Mouse (Mus musculus) embryo, embryonic 10.5 days (tissue): Measurements from ENCODE around the gene Pde5a.

ENCODE experiments used
- DNase-seq: peaks from one replicate; pipeline ENCODE4 v3.0.0-alpha.2; 2015; ENCODE audit warnings: low spot score

Pde5a gene

DNA sequence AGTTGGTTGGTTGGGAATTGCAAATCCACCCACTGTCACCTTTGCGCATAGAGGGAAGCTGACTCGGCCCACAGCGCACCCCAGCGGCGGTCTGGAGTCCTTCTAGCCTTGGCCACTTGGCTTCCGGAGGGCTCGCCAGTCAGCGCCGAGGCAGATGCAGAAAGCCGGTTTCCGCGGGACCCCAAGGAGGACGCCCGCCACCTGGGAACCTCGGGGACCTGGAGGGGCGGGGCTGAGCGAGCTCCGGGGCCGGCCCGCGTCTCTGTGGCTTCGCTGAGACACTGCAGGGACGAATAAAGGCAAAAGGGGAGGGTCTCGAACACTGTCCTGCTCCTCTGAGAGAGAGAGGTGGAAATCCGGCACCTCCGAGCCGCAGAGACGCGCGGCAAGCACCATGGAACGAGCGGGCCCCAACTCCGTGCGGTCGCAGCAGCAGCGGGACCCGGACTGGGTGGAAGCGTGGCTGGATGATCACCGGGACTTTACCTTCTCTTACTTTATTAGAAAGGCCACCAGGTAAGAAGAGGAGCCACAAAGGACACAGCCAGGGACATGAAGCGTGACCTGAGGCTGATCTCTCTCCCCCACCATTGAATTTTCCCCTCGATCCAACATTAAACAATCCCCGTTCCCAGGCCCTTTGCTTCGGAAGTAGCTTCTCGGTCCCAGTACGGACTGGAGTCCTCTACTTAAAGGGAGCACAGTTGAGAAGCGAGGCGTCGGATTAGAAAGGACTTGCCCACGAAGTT lies at the start of gene Pde5a:
Gene Pde5a (plus strand): TSS at position 96 of the 749 bp plus-strand sequence.
- peak; percentile 92 for DNase-seq

DNA sequence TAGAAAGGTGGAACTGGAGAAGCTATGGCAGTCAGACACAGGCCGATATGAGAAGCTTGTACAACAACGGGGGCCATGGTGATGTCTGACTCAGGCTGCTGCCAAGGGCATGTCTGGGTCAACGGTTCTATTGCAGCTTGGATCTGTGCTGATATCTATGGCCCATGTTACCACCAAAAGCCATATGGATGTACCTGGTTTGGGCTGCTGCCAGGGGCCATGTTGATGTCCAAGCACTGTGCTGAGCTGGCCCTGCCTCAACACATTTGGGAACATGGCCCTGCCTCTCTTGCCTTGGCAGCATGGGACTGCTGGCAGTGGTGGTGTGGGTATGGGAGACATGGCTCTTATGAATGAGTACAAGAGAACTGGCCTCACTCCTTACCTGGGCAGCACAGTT lies 47.9 kb upstream of the Pde5a start:
- no peak for DNase-seq

DNA sequence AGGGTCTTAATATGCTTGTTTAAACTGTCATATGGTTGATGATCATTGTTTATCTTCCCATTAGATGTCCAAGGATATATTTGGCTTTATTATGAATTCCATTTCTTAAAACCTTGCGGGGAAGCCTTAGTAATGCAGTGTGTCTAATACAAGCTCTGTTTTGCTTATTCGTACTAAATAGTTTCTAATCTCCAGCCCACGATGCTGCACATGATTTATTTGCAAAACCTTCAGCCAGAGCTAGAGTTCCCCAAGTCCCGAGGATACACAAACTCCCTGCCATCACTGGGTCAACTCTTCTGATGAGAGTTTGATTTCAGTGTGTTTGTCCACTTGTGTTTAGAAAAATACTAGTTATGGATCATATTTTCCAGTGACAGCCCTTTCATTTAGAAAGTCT lies 46.4 kb upstream of the Pde5a start:
- no peak for DNase-seq

DNA sequence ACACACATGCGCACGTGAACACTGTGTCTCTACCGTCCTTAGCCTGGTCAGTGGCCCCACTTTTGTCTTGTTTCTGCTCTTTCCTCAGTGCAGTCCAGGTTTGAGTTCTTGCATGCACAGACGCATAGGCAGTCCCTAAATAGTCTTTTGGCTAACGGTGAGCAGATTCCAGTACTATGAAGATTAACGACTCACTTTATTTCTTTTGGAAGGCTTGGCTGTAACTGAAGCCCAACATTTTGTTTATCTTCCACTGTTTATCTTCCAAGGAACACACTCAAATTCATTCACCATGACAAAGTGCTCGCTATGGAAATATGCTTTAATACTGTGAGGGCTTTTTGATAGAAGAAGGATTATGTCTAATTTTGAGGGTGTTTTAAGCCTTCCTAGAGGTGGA lies 43.9 kb upstream of the Pde5a start:
- DNase-seq: no peak

DNA sequence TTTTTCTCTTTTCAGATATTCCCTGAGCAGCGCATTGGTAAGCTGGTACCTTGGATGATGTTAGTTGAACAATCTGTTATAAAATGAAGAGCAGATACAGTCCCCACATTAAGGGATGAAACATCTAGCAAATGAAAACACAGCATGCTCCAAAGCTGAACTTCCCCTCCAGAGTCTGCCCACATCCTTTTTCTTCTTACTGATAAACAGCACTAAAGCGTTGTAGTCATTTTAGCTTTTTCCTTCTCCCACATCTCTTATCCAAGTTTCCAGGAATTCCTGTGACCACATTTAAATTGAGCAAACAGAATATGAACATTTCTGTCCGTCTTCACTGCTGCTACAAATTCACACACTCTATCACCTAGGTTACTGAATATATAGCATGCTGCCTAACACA lies 35.7 kb upstream of the Pde5a start:
- no peak for DNase-seq

DNA sequence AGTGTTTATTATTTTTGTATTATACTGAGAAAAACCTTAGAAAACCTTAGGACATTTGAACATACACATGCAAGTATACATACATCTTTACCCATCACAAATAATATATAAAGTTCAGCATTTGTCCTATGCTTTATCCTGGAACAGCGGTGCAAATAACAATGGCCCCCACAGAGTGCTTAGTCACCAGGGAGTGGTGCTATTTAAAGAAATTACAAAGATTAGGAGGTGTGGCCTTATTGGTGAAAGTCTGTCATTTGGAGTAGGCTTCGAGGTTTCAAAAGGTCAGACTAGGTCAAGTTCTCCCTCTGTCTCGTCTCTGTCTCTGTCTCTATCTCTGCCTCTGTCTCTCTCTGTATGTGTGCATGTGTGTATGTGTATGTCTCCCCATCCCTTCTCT lies 32.9 kb upstream of the Pde5a start:
- DNase-seq: no peak

DNA sequence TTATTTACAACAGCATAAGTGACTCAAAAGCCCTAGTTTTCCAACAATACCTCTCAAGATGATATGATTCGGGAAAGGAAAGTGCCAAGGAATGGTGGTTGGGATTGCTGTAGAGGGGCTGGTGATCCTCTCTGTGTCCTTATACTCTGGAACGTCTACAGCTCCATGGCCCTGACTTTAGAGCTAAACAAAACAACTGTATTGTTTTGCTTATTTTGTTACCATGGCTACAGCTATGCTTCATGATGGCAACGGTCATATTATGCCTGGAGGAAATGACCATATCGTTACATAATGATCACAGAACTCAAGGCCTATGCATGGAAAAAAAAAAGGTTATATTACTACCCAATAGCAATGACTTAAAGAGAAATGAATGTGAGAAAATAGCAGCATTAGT lies 32.1 kb upstream of the Pde5a start:
- DNase-seq: no peak

DNA sequence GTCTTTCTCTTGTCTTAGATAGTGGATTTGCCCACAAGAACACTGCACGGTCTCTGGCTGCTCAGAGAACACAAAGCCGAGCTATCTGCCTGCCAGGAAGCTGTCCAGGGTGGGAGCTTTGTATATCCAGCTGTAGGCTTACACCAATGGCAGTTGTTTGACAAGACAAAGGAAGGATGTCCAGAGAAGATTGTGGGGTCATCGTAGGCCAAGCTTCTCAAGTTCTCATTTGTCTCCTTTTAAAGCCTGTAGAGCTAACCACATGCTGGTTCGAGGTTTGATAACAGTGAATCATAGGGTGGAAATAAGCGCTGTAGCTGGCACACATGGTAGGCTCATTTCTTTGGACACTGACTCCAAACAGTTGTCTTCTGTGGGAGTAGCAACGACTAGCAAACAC lies 24.5 kb upstream of the Pde5a start:
- DNase-seq: peak; percentile 71

DNA sequence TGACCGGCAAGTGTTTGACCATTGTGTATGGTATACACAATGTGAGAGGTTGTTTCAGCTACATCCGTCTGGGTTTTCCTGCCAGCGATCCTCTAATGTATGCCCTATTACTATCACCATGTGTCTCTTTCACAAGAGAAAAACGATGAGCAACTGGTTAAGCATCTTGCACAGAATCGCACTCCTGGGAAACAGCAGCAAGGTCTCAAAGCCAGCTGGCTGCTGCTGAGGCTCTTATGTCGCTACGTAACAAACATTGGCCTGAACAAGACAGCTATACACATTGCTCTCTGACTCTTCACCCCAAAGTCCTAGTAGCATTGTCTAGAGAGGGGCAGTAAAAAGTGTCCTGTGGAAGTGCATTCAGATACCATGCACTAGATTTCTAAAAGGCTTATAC lies 23.5 kb upstream of the Pde5a start:
- no peak for DNase-seq

DNA sequence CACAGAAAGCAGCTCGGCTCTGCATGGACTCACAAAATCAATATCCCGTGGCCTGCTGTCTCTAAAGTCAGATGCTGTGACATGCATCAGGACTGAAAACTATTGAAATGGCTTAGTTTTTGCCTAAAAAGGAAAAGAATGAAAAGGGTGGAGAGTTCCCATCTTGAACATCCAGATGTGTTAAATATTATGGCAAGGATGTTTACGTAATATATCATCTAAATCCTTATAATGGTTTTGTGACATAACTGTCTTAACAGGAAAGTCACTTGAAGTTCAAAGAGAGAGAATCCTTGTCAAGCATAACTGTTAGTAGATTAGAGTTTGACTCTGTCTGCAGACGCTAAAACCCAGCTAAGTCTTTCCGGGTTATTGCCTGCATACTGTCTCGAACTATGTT lies 20.3 kb upstream of the Pde5a start:
- DNase-seq: no peak

DNA sequence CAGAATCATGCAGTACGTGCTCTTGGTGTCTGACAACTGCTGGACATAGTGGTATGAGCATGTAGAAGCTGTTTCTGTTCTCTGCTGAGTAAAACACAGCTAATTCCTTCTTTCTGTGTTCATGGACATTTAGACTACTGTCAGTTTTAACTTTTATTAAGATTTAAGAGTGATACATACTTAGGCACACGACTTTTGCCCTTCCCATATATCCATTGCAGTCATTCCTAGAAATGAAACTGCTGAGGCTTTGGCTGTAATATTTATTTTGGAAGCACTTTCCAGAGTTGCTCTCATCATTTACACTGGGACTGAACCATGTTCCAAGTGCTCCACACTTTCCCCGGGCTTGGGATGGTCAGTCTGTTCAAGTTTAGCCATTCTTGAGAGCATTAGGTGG lies 18.6 kb upstream of the Pde5a start:
- no peak for DNase-seq

DNA sequence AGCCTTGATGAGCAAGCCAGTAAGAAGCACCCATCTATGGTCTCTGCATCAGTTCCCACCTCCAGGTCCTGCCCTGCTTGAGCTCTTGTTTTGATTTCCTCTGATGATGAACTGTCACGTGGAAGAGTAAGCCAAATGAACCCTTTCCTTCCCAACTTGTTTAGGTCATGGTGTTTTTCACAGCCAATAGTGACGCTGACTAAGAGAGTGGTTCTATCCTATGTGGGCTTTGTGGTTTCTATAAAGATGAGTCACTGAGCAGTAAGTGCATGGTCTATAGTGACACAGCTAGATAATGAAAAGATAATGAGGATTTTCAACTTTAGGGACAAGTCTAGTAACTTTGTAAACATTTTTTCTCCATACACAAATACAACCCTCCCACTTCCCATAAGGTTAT lies 10.1 kb upstream of the Pde5a start:
- no peak for DNase-seq

DNA sequence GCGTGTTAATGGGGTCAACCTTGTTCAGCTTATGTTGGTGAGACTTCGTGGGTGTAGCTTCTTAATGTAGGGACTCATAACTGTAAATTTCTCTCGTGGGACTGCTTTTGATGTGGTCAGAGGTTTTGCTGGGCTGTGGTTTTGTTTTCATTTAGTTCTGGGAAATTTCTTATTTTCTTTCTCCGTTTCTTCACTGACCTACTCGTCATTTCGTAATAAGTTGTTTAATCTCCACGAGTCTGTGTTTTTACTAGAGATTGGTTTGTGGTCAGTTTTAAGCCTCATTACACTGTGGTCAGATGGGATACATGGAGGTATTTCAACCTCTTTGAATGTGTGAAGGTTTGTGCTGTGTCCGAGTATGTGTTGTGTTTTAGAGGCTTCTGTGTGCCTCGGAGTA lies 7.2 kb upstream of the Pde5a start:
- no peak for DNase-seq

DNA sequence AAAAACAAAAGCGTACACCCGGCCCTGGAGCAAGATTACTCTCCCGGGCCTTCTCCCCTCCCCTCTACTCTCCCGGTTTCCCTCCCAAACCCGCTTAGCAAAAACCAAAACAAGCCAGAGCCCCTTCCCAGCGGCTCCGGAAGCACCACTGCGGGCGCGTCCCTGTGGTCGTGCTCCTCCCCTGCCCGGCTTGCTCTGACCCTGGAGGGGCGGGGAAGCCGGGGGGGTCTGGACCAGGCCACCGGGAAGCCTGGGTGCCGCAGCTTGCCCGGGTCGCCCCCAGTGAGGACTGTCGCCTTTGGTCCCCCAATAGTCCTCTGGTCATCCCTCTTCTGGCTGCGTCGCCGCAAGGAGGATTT lies 833 bp downstream of the Pde5a start:
- DNase-seq: no peak

DNA sequence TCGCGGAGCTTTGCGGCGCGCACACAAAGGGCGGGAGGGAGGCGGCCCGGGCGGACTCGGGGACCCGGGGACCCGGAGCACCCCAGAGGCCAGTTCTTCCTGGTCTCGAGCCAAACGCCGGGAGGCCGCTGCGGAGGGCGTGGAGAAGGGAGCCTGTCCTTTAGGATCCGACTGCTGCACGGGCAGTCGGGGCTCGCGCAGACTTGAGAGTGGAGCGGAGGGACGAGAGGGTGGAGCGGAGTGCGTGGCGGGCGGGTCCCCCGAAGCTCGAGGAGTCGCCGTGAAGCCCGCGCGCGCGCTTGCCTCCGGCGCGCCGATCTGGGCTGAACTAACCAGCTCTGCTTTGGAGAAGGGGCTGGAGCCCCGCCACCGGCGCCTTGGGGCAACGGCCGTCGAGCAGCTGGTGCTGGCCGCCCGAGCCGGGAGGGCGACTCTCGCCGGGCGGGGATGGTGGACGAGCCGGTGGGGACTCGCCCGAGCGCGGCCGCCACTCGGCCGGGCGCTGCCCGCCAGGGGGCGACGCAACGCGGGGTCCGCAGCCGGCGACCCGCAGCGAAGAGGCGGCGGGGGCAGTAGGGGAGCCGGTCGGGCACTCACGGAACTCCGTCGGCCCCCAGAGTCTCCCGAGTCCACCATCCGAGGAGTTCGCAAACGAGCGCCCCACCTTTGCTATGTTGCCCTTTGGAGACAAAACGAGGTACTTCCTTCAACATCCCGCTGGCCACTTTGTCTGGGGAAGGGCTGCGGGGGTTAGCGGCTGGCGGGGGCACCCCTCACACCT lies 1.4 kb downstream of the Pde5a start:
- DNase-seq: peak; percentile 75

DNA sequence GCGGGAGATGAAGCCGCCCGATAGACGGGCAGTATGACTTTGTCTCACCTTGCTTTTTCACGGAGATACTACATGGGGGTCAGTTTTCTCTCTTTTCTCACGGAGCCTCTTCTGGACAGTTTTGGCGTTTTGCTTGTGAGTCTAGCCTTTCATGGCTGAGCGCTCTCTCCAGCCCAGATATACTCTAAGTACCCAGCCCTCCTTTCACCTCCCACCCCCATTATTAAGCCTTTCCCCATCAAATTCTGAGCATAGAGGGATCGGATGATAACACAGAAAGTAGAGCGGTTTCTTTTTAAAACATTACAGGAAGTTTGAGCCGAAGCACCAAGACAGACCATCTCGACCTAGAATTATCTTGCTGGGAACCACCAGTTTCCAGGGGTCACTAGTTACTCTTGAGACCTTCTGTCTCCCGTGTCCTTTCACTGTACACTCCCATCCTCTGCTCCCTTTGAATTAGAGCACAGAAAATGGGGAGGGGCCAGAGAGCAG lies 2.0 kb downstream of the Pde5a start:
- DNase-seq: peak; percentile 57

DNA sequence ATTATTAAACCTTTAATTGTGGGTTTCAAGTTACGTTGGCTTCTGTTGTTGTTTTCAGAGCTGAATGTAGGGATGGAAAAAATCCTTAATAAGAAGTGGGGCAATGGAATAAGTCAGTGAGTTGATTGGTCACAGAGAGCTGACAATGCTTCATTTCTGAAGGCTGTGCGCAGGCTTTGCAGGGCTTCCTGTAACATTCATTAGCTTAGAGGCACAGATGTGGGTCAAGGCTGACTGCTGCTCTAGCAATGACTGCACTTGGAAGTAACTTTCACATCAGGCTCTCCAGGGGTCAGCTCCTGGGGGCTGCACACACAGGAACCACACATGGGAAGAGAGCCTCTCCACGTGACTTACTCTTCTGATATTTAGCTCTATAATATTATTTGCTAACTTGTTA lies 5.1 kb downstream of the Pde5a start:
- peak; percentile 9 for DNase-seq

DNA sequence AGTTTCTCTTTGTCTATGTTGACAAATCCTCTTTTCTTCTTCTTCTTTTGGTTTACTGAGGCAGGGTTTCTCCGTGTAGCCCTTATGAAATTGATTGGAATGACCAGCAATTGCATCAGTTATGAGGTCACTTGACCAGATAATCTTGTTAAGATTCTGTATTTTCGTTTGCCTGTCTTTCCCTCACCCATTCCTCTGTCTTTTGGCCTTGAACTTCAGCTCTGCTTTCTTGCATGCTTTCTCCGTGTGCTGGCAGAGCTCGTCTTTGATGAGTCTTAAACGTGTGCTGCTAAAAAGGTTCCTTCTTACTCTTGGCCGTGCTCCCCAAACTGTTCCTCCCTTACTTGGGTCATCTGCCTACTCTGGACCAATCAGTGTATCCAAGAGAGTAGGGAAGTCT lies 5.6 kb downstream of the Pde5a start:
- DNase-seq: no peak

DNA sequence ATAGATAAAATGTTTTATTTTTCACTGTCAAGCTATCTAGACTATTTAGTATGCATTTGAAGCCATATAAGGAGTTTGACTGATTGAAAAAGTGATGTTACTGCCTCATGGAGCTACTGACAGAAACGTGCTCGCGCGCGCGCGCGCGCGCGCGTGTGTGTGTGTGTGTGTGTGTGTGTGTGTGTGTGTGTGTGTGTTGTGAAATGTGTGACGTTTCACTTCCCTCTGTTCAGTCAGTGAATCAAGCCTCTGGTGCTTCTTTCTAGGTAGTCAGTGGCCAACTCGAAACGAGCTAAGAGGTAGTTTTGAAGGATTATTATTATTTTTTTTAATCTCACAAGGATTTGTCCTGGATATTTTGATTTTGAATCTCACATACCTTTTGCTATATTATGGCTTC lies 10.7 kb downstream of the Pde5a start:
- DNase-seq: no peak

DNA sequence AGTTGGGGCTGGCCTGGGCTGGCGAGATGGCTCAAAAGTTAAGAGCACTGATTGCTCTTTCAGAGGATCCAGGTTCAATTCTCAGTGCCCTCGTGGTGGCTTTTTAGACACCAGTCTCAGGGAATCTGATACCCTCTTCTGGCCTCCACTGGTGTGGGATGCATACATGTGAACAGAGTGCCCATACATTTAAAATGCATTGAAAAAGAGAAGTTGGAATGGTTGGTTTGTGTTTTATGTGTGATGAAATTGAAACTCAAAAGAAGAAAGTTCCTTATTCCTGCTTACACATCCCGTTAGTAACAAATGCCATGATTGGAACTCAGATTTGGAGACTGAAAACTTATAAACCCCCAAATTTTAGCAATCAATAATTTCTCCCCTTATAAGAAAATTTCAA lies 15.5 kb downstream of the Pde5a start:
- no peak for DNase-seq

DNA sequence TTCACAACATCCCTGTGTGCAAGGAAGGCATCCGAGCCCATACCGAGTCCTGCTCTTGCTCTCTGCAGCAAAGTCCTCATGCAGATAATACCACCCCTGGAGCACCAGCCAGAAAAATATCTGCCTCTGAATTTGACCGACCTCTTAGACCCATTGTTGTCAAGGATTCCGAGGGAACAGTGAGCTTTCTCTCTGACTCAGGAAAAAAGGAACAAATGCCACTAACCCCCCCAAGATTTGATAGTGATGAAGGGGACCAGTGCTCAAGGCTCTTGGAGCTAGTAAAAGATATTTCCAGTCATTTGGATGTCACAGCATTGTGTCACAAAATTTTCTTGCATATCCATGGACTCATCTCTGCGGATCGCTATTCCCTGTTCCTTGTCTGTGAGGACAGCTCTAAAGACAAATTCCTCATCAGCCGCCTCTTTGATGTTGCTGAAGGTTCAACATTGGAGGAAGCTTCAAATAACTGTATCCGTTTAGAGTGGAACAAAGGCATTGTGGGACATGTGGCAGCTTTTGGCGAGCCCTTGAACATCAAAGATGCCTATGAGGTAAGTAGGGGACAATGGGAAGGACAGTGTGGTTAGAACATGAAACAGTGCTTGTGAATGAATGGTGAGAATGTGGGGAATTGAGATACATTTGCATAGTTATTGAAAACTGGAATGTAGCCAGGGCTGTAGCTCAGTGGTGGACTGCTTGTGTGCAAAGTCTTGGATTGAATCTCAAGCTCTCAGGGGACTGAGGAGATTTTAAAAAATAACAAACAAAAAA lies 19.4 kb downstream of the Pde5a start:
- no peak for DNase-seq

DNA sequence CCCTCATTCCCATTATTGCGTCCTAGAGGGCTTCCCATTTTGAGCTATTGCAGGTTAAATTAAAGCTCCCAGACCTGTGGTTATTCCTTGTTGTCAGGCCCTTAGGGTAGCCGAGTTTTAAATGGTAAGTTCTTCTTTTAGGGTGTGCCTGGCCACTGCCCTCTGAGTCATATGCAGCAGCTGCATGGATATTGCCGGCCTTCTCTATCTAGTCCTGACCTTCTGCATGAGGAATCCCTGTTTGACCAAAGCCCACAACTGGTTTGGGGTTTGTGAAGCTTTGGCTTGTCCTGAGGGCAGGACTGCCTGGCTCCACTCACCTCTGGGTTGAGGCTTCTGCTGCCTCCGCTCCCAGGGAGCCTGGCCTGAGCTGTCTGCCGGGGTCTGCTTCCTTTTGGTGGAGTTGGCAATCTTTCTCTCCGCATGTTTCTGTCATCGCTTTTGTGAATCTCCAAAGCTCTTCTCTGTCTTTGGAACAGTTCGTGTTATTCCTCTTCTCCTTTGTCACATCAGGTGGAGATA lies 34.6 kb downstream of the Pde5a start:
- no peak for DNase-seq

DNA sequence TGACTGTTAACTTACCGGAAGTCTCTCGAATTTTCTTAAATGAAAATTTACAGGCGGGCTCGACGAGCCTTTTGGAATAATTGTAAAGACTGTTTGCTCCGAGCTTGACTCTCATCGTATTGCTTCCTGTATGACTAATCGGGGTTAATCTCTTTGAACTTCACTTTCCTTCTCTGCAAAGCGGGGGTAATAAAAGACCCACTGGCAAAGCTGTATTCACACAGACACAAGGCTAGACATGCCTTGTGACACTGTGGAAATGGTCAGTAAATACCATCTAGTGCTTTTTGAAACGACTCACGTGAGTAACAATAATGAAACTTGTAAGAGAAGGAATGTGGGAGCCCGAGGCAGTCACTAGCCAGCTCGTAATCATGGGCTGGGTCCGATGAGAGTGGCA lies 35.0 kb downstream of the Pde5a start:
- peak; percentile 5 for DNase-seq
